Mouse (Mus musculus) CH12.LX (cell line): ENCODE measurements at regions not wholly inside any gene's neighbourhood (a gene's known extent, or its start where the extent isn't known, plus 50 kb on each side); places are given as distances from the start of the nearest gene placed in this dataset.

ENCODE experiments used
- BHLHE40 ChIP-seq: IDR thresholded peaks from 2 replicates; pipeline ENCODE4 v1.6.1; 2011; ENCODE audit warnings: mild to moderate bottlenecking, low read depth, low read length, improper control_type of control experiment
- CHD1 ChIP-seq: IDR thresholded peaks from 2 replicates; pipeline ENCODE4 v1.6.1; 2012; ENCODE audit warnings: low read depth, low read length, improper control_type of control experiment, inconsistent platforms
- CTCF ChIP-seq, 2 experiments: IDR thresholded peaks in 1 of 2; conservative IDR thresholded peaks in 1 of 2; 2 replicates each; pipeline ENCODE4 v1.5.1; 2011 to 2012; ENCODE audit warnings: low read depth in 2 of 2, low read length in 2 of 2, improper control_type of control experiment in 1 of 2, inconsistent platforms in 1 of 2, mild to moderate bottlenecking in 1 of 2, moderate library complexity in 1 of 2
- GABPA ChIP-seq: IDR thresholded peaks from 2 replicates; pipeline ENCODE4 v1.6.1; 2012; ENCODE audit warnings: low read depth, low read length, improper control_type of control experiment, inconsistent platforms; ENCODE audit not compliant: insufficient replicate concordance
- MXI1 ChIP-seq: IDR thresholded peaks from 2 replicates; pipeline ENCODE4 v1.6.1; 2011; ENCODE audit warnings: mild to moderate bottlenecking, low read depth, low read length, improper control_type of control experiment
- NELFE ChIP-seq: IDR thresholded peaks from 2 replicates; pipeline ENCODE4 v1.6.1; 2011; ENCODE audit warnings: low read depth, low read length, improper control_type of control experiment
- POLR2A ChIP-seq: IDR thresholded peaks from 2 replicates; pipeline ENCODE4 v1.6.1; 2011; ENCODE audit warnings: low read depth, mild to moderate bottlenecking, improper control_type of control experiment, low read length
- TCF12 ChIP-seq: IDR thresholded peaks from 2 replicates; pipeline ENCODE4 v1.6.1; 2014; ENCODE audit warnings: low read depth, mild to moderate bottlenecking, inconsistent platforms, low read length, improper control_type of control experiment

DNA sequence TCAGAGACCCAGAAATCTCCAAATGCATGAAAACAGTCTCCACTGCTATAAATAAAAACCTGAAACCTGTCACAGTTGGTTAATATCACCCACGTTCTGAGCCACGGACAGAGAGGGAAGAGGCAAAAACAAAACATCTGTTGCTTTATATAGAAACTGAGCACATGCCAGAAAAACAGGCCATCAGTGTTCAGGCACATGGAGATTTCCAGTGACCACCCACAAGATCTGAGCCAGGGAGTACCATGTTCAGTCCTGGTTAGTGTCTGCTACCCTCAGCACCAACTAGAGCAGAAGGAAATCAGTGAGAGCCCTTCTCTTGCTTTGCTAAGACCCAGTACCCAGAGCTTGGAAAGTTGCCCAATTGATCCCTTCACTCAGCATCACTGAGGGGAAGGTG is 75.7 kb upstream of the Arhgap11a start:
- TF ChIP-seq POLR2A (no peak), BHLHE40 (no peak), CHD1 (no peak), CTCF (conservative IDR thresholded peaks at IDR 0.05 in 1 of 2, IDR thresholded peaks at IDR 0.05 in 1 of 2; ENCODE audit: low read depth in 2 of 2, low read length in 2 of 2) (no peak), TCF12 (no peak), NELFE (no peak), GABPA (no peak), MXI1 (no peak)
